Comparison of ENCODE assay signal across 21 mouse cellular contexts in the genomic region with DNA sequence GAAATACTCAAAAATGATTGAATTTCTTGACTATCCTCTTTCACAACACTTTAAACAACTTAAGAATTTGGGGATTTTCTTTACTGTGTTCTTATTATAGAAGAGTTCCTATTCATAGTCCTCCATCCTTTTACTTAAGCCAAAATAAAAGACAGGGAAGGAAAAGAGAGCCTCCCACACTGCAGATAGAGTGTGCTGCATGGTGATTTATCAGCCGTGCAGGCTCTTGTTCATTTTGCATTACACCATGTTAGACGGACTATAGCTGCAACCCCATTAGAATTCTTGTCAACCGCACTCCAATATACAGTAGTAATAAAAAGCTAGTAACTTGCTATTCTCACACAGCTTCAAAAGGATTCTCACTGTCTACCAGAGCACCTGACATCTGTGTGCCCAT.
"Had no signal": no experiment of that assay in that cellular context is flagged by ENCODE, and none has a peak within 500 bp of the region (broad histone marks: within the 10 kb centered on the region; RNA-seq: fewer than 3 reads in every experiment).

No protein-coding gene starts in this region.

- ATAC-seq: liver, postnatal 0 days; lung, postnatal 0 days; midbrain, embryonic 13.5 days; midbrain, embryonic 15.5 days had no signal

- H3K4me2 ChIP-seq: liver, embryonic 13.5 days; liver, embryonic 15.5 days; lung, embryonic 15.5 days; midbrain, embryonic 11.5 days; midbrain, embryonic 13.5 days; midbrain, embryonic 15.5 days; neural tube, embryonic 12.5 days had no signal

- H3K4me1 ChIP-seq: liver, embryonic 13.5 days; liver, embryonic 15.5 days; lung, embryonic 15.5 days; megakaryocyte, embryonic 14.5 days; midbrain, embryonic 13.5 days; midbrain, embryonic 15.5 days; neural tube, embryonic 12.5 days had no signal

- H3K27ac ChIP-seq: liver, embryonic 13.5 days; liver, embryonic 15.5 days; lung, embryonic 15.5 days; macrophage; midbrain, embryonic 13.5 days; midbrain, embryonic 15.5 days; neural tube, embryonic 12.5 days had no signal

- H3K9ac ChIP-seq: liver, embryonic 13.5 days; liver, embryonic 15.5 days; liver, postnatal 0 days; lung, embryonic 15.5 days; midbrain, embryonic 13.5 days; midbrain, embryonic 15.5 days; neural tube, embryonic 12.5 days had no signal

- H3K36me3 ChIP-seq: liver, embryonic 13.5 days; liver, embryonic 15.5 days; lung, embryonic 15.5 days; midbrain, embryonic 13.5 days; midbrain, embryonic 15.5 days; neural tube, embryonic 12.5 days had no signal

- DNase-seq: liver, embryonic 13.5 days; liver, postnatal 0 days; lung, adult 2 months; lung, postnatal 14 days; lung, postnatal 36 days; retina, postnatal 1 day; right cerebral cortex, adult 18-20 months; right cerebral cortex, postnatal 14 days; spleen, adult 18-20 months; thymus, adult 18-20 months; thymus, postnatal 14 days; thymus, postnatal 36 days had no signal

- H3K4me3 ChIP-seq: liver, embryonic 13.5 days; liver, embryonic 15.5 days; lung, embryonic 15.5 days; megakaryocyte, embryonic 14.5 days; midbrain, embryonic 13.5 days; midbrain, embryonic 15.5 days; neural tube, embryonic 12.5 days had no signal

- H3K9me3 ChIP-seq: liver, embryonic 13.5 days; liver, embryonic 15.5 days; lung, embryonic 15.5 days; midbrain, embryonic 13.5 days; midbrain, embryonic 15.5 days; neural tube, embryonic 12.5 days had no signal

- H3K27me3 ChIP-seq: liver, embryonic 13.5 days; liver, embryonic 15.5 days; lung, embryonic 15.5 days; megakaryocyte, embryonic 14.5 days; midbrain, embryonic 13.5 days; midbrain, embryonic 15.5 days; neural tube, embryonic 12.5 days had no signal
